Mouse (Mus musculus) layer of hippocampus, postnatal 14 days (tissue): ENCODE data around the gene Rpl21. TPM values are rescaled to one million over a fixed set of nuclear protein-coding genes. Genes with fewer than 3 reads are reported as not detected.
A peak's percentile ranks its signal among the peaks of the same experiment; 100 is the strongest.

Experiments used
- DNase-seq, 2 experiments: peaks; one replicate each; pipeline ENCODE4 v3.0.0; 2021 to 2022; ENCODE audit warnings: low spot score in 2 of 2, mixed read lengths in 1 of 2
- long read RNA-seq, 2 experiments: library from polyadenylated mRNA; stranded (forward); transcript quantifications; one replicate each; pipeline ENCODE4 v2.0.0; 2021
- total RNA-seq, 2 experiments: library from RNA; stranded (reverse); gene quantifications; 2 replicates each; pipeline ENCODE4 v1.2.3; 2021

Rpl21 gene
- 100 to 1,000 TPM; 204 to 212 TPM for total RNA-seq
- long read RNA-seq, experiment 1, transcript Rpl21-203 (6 exons, 1,067 nt), result major isoform, 22 of 32 reads
- long read RNA-seq, experiment 1, partial matches to known transcripts, result 2 of 32 reads
- long read RNA-seq, experiment 1, other reads (novel, unspliced or antisense), result 4 of 32 reads
- long read RNA-seq, experiment 2, transcript Rpl21-203 (6 exons, 1,067 nt), result major isoform, 32 of 59 reads
- long read RNA-seq, experiment 2, transcript Rpl21-201 (6 exons, 1,856 nt), result minor isoform, 12 of 59 reads
- long read RNA-seq, experiment 2, partial matches to known transcripts, result 3 of 59 reads
- long read RNA-seq, experiment 2, other reads (novel, unspliced or antisense), result 5 of 59 reads

- DNase-seq, result peak; percentile 97 to 99
Observed at GRCm38 (mm10) chr5:146832769-146833448, at the start of gene Rpl21. Gene Rpl21 (plus strand): TSS chr5:146832890.

GRCm38 (mm10) chr5:146783300-146783699 is 49.4 kb upstream of the Rpl21 start:
- no peak for DNase-seq

- DNase-seq, result no peak
Observed at GRCm38 (mm10) chr5:146783891-146784290, 48.8 kb upstream of the Rpl21 start.

GRCm38 (mm10) chr5:146786123-146786522 is 46.6 kb upstream of the Rpl21 start:
- DNase-seq, result no peak

GRCm38 (mm10) chr5:146789413-146789812 is 43.3 kb upstream of the Rpl21 start:
- DNase-seq, result no peak

- DNase-seq, result no peak
Observed at GRCm38 (mm10) chr5:146790944-146791343, 41.7 kb upstream of the Rpl21 start.

- no peak for DNase-seq
Observed at GRCm38 (mm10) chr5:146792140-146792791, 40.4 kb upstream of the Rpl21 start.

- no peak for DNase-seq
Observed at GRCm38 (mm10) chr5:146793630-146794083, 39.0 kb upstream of the Rpl21 start.

- DNase-seq, result peak in 1 of 2 experiments; percentile 41
Observed at GRCm38 (mm10) chr5:146794084-146794852, 38.4 kb upstream of the Rpl21 start.

- DNase-seq, result peak; percentile 97 to 98
Observed at GRCm38 (mm10) chr5:146794853-146795252, 37.8 kb upstream of the Rpl21 start, which contains the start of gene Usp12. Gene Usp12 (minus strand): TSS chr5:146795006.

GRCm38 (mm10) chr5:146795728-146796127 is 37.0 kb upstream of the Rpl21 start:
- peak in 1 of 2 experiments; percentile 58 for DNase-seq

- DNase-seq, result no peak
Observed at GRCm38 (mm10) chr5:146798031-146798430, 34.7 kb upstream of the Rpl21 start.

GRCm38 (mm10) chr5:146806004-146806430 is 26.7 kb upstream of the Rpl21 start:
- DNase-seq, result no peak

- no peak for DNase-seq
Observed at GRCm38 (mm10) chr5:146809951-146810350, 22.7 kb upstream of the Rpl21 start.

GRCm38 (mm10) chr5:146812866-146813265 is 19.8 kb upstream of the Rpl21 start:
- DNase-seq, result no peak

GRCm38 (mm10) chr5:146813421-146813820 is 19.3 kb upstream of the Rpl21 start:
- DNase-seq, result no peak

- DNase-seq, result no peak
Observed at GRCm38 (mm10) chr5:146815394-146815793, 17.3 kb upstream of the Rpl21 start.

- DNase-seq, result no peak
Observed at GRCm38 (mm10) chr5:146817583-146817982, 15.1 kb upstream of the Rpl21 start.

- no peak for DNase-seq
Observed at GRCm38 (mm10) chr5:146818906-146819623, 13.6 kb upstream of the Rpl21 start.

GRCm38 (mm10) chr5:146823005-146823404 is 9.7 kb upstream of the Rpl21 start:
- no peak for DNase-seq
